In genomic region chr4:108082401-108082806, GRCm38 (mm10) we compare ENCODE assay signal across 26 mouse cellular contexts. TPM values are rescaled to one million over a fixed set of nuclear protein-coding genes. Genes with fewer than 3 reads are reported as not detected.
DNase-seq lines count a peak whose midpoint lies in the region; ATAC-seq and TF ChIP-seq lines count a peak whose summit lies in the region.
"Had no signal": no experiment of that assay in that cellular context is flagged by ENCODE, and none has a peak within 500 bp of the region (broad histone marks: within the 10 kb centered on the region; RNA-seq: fewer than 3 reads in every experiment).

No protein-coding gene starts in this region.

- peaks cover 15% of the 10 kb centered on the region for H3K4me1 ChIP-seq in thymus, adult 2 months (replicated peaks; ENCODE audit: control insufficient read depth, insufficient read depth, low read length)
- H3K4me1 ChIP-seq in forebrain, embryonic 16.5 days (replicated peaks; ENCODE audit: control insufficient read depth, insufficient read depth, low read length) = no peaks in the 10 kb centered on the region
- no peaks in the 10 kb centered on the region for H3K4me1 ChIP-seq in midbrain, embryonic 15.5 days
- H3K4me1 ChIP-seq: heart, embryonic 13.5 days; limb, embryonic 15.5 days had no signal

- no peaks in the 10 kb centered on the region for H3K27me3 ChIP-seq in thymus, adult 2 months (ENCODE audit: control insufficient read depth, insufficient read depth, low read length)
- no peaks in the 10 kb centered on the region for H3K27me3 ChIP-seq in forebrain, embryonic 16.5 days (replicated peaks; ENCODE audit: control insufficient read depth, insufficient read depth, low read length)
- no peaks in the 10 kb centered on the region for H3K27me3 ChIP-seq in midbrain, embryonic 15.5 days (replicated peaks)
- H3K27me3 ChIP-seq: heart, embryonic 13.5 days; hindbrain, embryonic 13.5 days; limb, embryonic 15.5 days; Patski had no signal

- DNase-seq in thymus, adult 2 months = no peak
- no peak for DNase-seq in thymus, postnatal 4 days
- peak; percentile 39 for DNase-seq in T-cell, adult 2 months (ENCODE audit: low spot score)
- DNase-seq in naive thymus-derived CD4-positive, alpha-beta T cell, adult 2 months (ENCODE audit: low read depth) = peak; percentile 63
- no peak for DNase-seq in lung, postnatal 36 days
- DNase-seq: adrenal gland, adult 2 months; cerebellum, adult 2 months; cerebellum, postnatal 25 days; embryo, embryonic 11 days; gastrocnemius, postnatal 25 days; heart, adult 2 months; heart, postnatal 14 days; kidney, adult 2 months; lung, postnatal 10 days; retina, postnatal 1 day; right cerebral cortex, postnatal 25 days had no signal

- no peak for TF ChIP-seq CTCF in thymus, adult 2 months (IDR thresholded peaks at IDR 0.05; ENCODE audit: borderline replicate concordance, control insufficient read depth, extremely low read depth, insufficient read depth, low read length, poor library complexity)

- H3K27ac ChIP-seq in thymus, adult 2 months (ENCODE audit: control insufficient read depth, insufficient read depth, low read length) = peak overlapping the region; percentile 26
- H3K27ac ChIP-seq in forebrain, embryonic 16.5 days (ENCODE audit: low read length) = no peak overlapping the region
- H3K27ac ChIP-seq in midbrain, embryonic 15.5 days = no peak overlapping the region
- H3K27ac ChIP-seq: heart, adult 2 months; heart, embryonic 13.5 days; hindbrain, embryonic 13.5 days; kidney, postnatal 0 days; left cerebral cortex, adult 2 months; limb, embryonic 15.5 days had no signal

- H3K4me3 ChIP-seq in thymus, adult 2 months (ENCODE audit: control insufficient read depth, insufficient read depth, low read length) = no peak overlapping the region
- H3K4me3 ChIP-seq in forebrain, embryonic 16.5 days (replicated peaks; ENCODE audit: low read length) = no peak overlapping the region
- H3K4me3 ChIP-seq in midbrain, embryonic 15.5 days = no peak overlapping the region
- H3K4me3 ChIP-seq: heart, adult 2 months; heart, embryonic 13.5 days; hindbrain, embryonic 13.5 days; left cerebral cortex, adult 2 months; limb, embryonic 15.5 days had no signal

- ATAC-seq in hematopoietic stem cell, adult 5-6 weeks (replicated peaks in 1 of 2; ENCODE audit: insufficient read depth in 1 of 2, low FRiP score in 2 of 2, low TSS enrichment in 1 of 2, low read depth in 1 of 2, poor library complexity in 2 of 2, severe bottlenecking in 2 of 2) = peak; percentile 27 to 66; a peak in 2 of 4 replicates
- no peak for ATAC-seq in forebrain, embryonic 16.5 days
- ATAC-seq in midbrain, embryonic 15.5 days (replicated peaks) = no peak
- ATAC-seq: forebrain, embryonic 14.5 days; Patski had no signal

- no peak for TF ChIP-seq POLR2A in thymus, adult 2 months (IDR thresholded peaks at IDR 0.05; ENCODE audit: control insufficient read depth, extremely low read depth, insufficient read depth, low read length, poor library complexity)

- no peaks in the 10 kb centered on the region for H3K9me3 ChIP-seq in forebrain, embryonic 16.5 days (ENCODE audit: control insufficient read depth, low read length)
- H3K9me3 ChIP-seq in midbrain, embryonic 15.5 days = no peaks in the 10 kb centered on the region
- H3K9me3 ChIP-seq: heart, embryonic 13.5 days; hindbrain, embryonic 13.5 days; limb, embryonic 15.5 days had no signal

- WGBS in thymus, adult 2 months = 98% methylated on average over 2 of the region's 2 CpGs
- 96% methylated on average over 2 of the region's 2 CpGs for WGBS in forebrain, embryonic 16.5 days
- WGBS in midbrain, embryonic 15.5 days = 98% methylated on average over 2 of the region's 2 CpGs

- H3K9ac ChIP-seq in forebrain, embryonic 16.5 days (replicated peaks; ENCODE audit: low read depth, low read length) = no peak overlapping the region
- no peak overlapping the region for H3K9ac ChIP-seq in midbrain, embryonic 15.5 days
- H3K9ac ChIP-seq: hindbrain, embryonic 13.5 days; limb, embryonic 15.5 days had no signal

- H3K4me2 ChIP-seq in forebrain, embryonic 16.5 days (ENCODE audit: low read length) = no peak overlapping the region
- H3K4me2 ChIP-seq in midbrain, embryonic 15.5 days = no peak overlapping the region
- H3K4me2 ChIP-seq: heart, embryonic 13.5 days; hindbrain, embryonic 13.5 days; limb, embryonic 15.5 days had no signal

- no peaks in the 10 kb centered on the region for H3K36me3 ChIP-seq in thymus, adult 2 months (ENCODE audit: control insufficient read depth, insufficient read depth, low read length)
- no peaks in the 10 kb centered on the region for H3K36me3 ChIP-seq in forebrain, embryonic 16.5 days (ENCODE audit: control insufficient read depth, insufficient read depth)
- no peaks in the 10 kb centered on the region for H3K36me3 ChIP-seq in midbrain, embryonic 15.5 days (replicated peaks)

RNA-seq across cellular contexts. Expression of gene Podn, which starts 13.8 kb away (rescaled TPM):
- 5.7 and 12.0 TPM in 2 replicates for polyA plus RNA-seq in thymus, adult 2 months (2012; rRNA removed)
- not detected in 2 replicates for total RNA-seq in hematopoietic stem cell, adult 5-6 weeks (2017)
- polyA plus RNA-seq in forebrain, embryonic 16.5 days (2015; fragmentation: Nextera tagmentation; extraction: Ambion mirVana) = 0.35 and 0.41 TPM in 2 replicates
- polyA plus RNA-seq in midbrain, embryonic 15.5 days (2015; fragmentation: Nextera tagmentation; extraction: Ambion mirVana) = 0.23 and 0.42 TPM in 2 replicates

Comparison
In these comparisons a context has a peak if more than half of its experiments do, and no peak if none do; other contexts are left out.
1. DNase-seq: peak in T-cell, adult 2 months (single experiment) and naive thymus-derived CD4-positive, alpha-beta T cell, adult 2 months (single experiment); none in thymus, adult 2 months (single experiment), thymus, postnatal 4 days (single experiment) and lung, postnatal 36 days (single experiment).
2. ATAC-seq: peak in hematopoietic stem cell, adult 5-6 weeks (2 of 2); none in forebrain, embryonic 16.5 days (single experiment) and midbrain, embryonic 15.5 days (single experiment).